8 mouse cellular contexts compared by ENCODE assay signal in genomic region chrX:13230615-13231179, GRCm38 (mm10). TPM values are rescaled to one million over a fixed set of nuclear protein-coding genes. Genes with fewer than 3 reads are reported as not detected.
DNase-seq lines count a peak whose midpoint lies in the region; ATAC-seq and TF ChIP-seq lines count a peak whose summit lies in the region.

No protein-coding gene starts in this region.

- no peaks in the 10 kb centered on the region for H3K9me3 ChIP-seq in lung, embryonic 15.5 days

- peak overlapping the region; percentile 72 for H3K27ac ChIP-seq in lung, embryonic 15.5 days
- H3K27ac ChIP-seq in olfactory bulb, adult 2 months (ENCODE audit: insufficient read depth, low read depth, low read length): peak overlapping the region; percentile 90

- TF ChIP-seq CTCF in olfactory bulb, adult 2 months (IDR thresholded peaks at IDR 0.05; ENCODE audit: insufficient read depth, low read depth, low read length): no peak

- no peaks in the 10 kb centered on the region for H3K27me3 ChIP-seq in lung, embryonic 15.5 days

- TF ChIP-seq POLR2A in olfactory bulb, adult 2 months (IDR thresholded peaks at IDR 0.05; ENCODE audit: insufficient read depth, low read depth, low read length): no peak

- 10% methylated on average over 17 of the region's 17 CpGs for WGBS in lung, embryonic 15.5 days
- WGBS in olfactory bulb, adult 2 months: 4% methylated on average over 17 of the region's 17 CpGs

- H3K36me3 ChIP-seq in lung, embryonic 15.5 days: no peaks in the 10 kb centered on the region

- peak overlapping the region; percentile 43 for H3K4me3 ChIP-seq in lung, embryonic 15.5 days
- H3K4me3 ChIP-seq in olfactory bulb, adult 2 months (ENCODE audit: insufficient read depth, low read depth, low read length): peak overlapping the region; percentile 45

- peaks cover 4% of the 10 kb centered on the region; the same call in 1 of the 2 replicates for H3K4me1 ChIP-seq in lung, embryonic 15.5 days
- H3K4me1 ChIP-seq in olfactory bulb, adult 2 months (ENCODE audit: control insufficient read depth, insufficient read depth, low read length): 0 out of 2 replicates have a peak, but pooled peaks cover 3% of the 10 kb centered on the region

- peak overlapping the region; percentile 50 for H3K4me2 ChIP-seq in lung, embryonic 15.5 days

- ATAC-seq in hematopoietic stem cell, adult 5-6 weeks (replicated peaks in 1 of 2; ENCODE audit: insufficient read depth in 1 of 2, low FRiP score in 2 of 2, low TSS enrichment in 1 of 2, low read depth in 1 of 2, poor library complexity in 2 of 2, severe bottlenecking in 2 of 2): peak; percentile 97
- peak; percentile 98 for ATAC-seq in lung, embryonic 15.5 days (ENCODE audit: borderline replicate concordance, extremely low read depth, low FRiP score, low TSS enrichment)

- peak overlapping the region; percentile 27 for H3K9ac ChIP-seq in lung, embryonic 15.5 days

- peak; percentile 65 for DNase-seq in Muller cell, postnatal 12 days (ENCODE audit: inconsistent ontology term)
- peak; percentile 77 for DNase-seq in cerebellum, adult 8-10 months
- DNase-seq in forelimb bud, embryonic 11.5 days (ENCODE audit: low read depth, low spot score): peak; percentile 93
- peak; percentile 74 for DNase-seq in layer of hippocampus, adult 9-10 months (ENCODE audit: low spot score)
- peak; percentile 82 for DNase-seq in thymus, postnatal 14 days

RNA-seq across cellular contexts. Expression of gene Ddx3x, which starts 50.1 kb away (rescaled TPM):
- total RNA-seq in hematopoietic stem cell, adult 5-6 weeks (2017): 582 and 883 TPM in 2 replicates
- 122 and 125 TPM in 2 replicates for polyA plus RNA-seq in lung, embryonic 15.5 days (2015; fragmentation: Nextera tagmentation; extraction: Ambion mirVana)
- 230 and 382 TPM in 2 replicates for polyA plus RNA-seq in olfactory bulb, adult 2 months (2012; ENCODE audit: insufficient read depth, insufficient read length, low replicate concordance, missing spikeins)

Comparison
In these comparisons a context has a peak if more than half of its experiments do, and no peak if none do; other contexts are left out.
1. Peak in every context shown above with its lines: DNase-seq, ATAC-seq, H3K4me3 ChIP-seq and H3K27ac ChIP-seq.